Mouse (Mus musculus): ENCODE data around the gene Dleu7. TPM values are rescaled to one million over a fixed set of nuclear protein-coding genes. Genes with fewer than 3 reads are reported as not detected.

Dleu7 gene
- polyA plus RNA-seq, 1 experiment from 2014 or later: 0.57 TPM

- Histone ChIP-seq H3K9me3 (ENCODE audit: control insufficient read depth, low read length) (no peaks in the 10 kb centered on the region), H3K4me1 (ENCODE audit: control insufficient read depth, insufficient read depth, low read length) (no peaks in the 10 kb centered on the region), H3K4me3 (ENCODE audit: low read length) (no peak overlapping the region), H3K36me3 (ENCODE audit: control insufficient read depth, insufficient read depth, low read length) (no peaks in the 10 kb centered on the region), H3K27ac (ENCODE audit: low read length) (no peak overlapping the region), H3K27me3 (replicated peaks; ENCODE audit: control insufficient read depth, insufficient read depth, low read length) (no peaks in the 10 kb centered on the region), H3K9ac (ENCODE audit: low read depth, low read length) (no peak overlapping the region), H3K4me2 (ENCODE audit: low read depth, low read length) (no peak overlapping the region)
- WGBS: 61% methylated on average over 3 of the region's 3 CpGs
- ATAC-seq: no peak
Measured at GRCm38 (mm10) chr14:62230968-62231367, 61.9 kb downstream of the Dleu7 start.

GRCm38 (mm10) chr14:62227101-62227500 is 65.7 kb downstream of the Dleu7 start:
- ATAC-seq: no peak
- no peaks in the 10 kb centered on the region for H3K36me3 ChIP-seq (ENCODE audit: control insufficient read depth, insufficient read depth, low read length)
- no peaks in the 10 kb centered on the region for H3K4me1 ChIP-seq (ENCODE audit: control insufficient read depth, insufficient read depth, low read length)
- no peak overlapping the region for H3K4me2 ChIP-seq (ENCODE audit: low read depth, low read length)
- H3K27me3 ChIP-seq (replicated peaks; ENCODE audit: control insufficient read depth, insufficient read depth, low read length): no peaks in the 10 kb centered on the region
- no peak overlapping the region for H3K9ac ChIP-seq (ENCODE audit: low read depth, low read length)
- no peak overlapping the region for H3K27ac ChIP-seq (ENCODE audit: low read length)
- H3K4me3 ChIP-seq (ENCODE audit: low read length): no peak overlapping the region
- 76% methylated on average over 5 of the region's 5 CpGs for WGBS
- H3K9me3 ChIP-seq (ENCODE audit: control insufficient read depth, low read length): no peaks in the 10 kb centered on the region

GRCm38 (mm10) chr14:62226576-62227047 is 66.2 kb downstream of the Dleu7 start:
- Histone ChIP-seq H3K27ac (ENCODE audit: low read length) (no peak overlapping the region), H3K9me3 (ENCODE audit: control insufficient read depth, low read length) (no peaks in the 10 kb centered on the region), H3K27me3 (replicated peaks; ENCODE audit: control insufficient read depth, insufficient read depth, low read length) (no peaks in the 10 kb centered on the region), H3K4me3 (ENCODE audit: low read length) (no peak overlapping the region), H3K4me2 (ENCODE audit: low read depth, low read length) (no peak overlapping the region), H3K9ac (ENCODE audit: low read depth, low read length) (no peak overlapping the region), H3K36me3 (ENCODE audit: control insufficient read depth, insufficient read depth, low read length) (no peaks in the 10 kb centered on the region), H3K4me1 (ENCODE audit: control insufficient read depth, insufficient read depth, low read length) (no peaks in the 10 kb centered on the region)
- 74% methylated on average over 11 of the region's 11 CpGs for WGBS
- ATAC-seq: no peak

Other genes starting within 250 kb of the Dleu7 start
- 54.8 and 54.9 TPM in 2 replicates for gene Rnaseh2b, start 458 bp downstream of the Dleu7 start, polyA plus RNA-seq (2015; fragmentation: Nextera tagmentation; extraction: Ambion mirVana)
- 0.06 TPM in 1 of 2 replicates, not detected in the other for gene Gucy1b2, start 163.2 kb upstream of the Dleu7 start, polyA plus RNA-seq (2015; fragmentation: Nextera tagmentation; extraction: Ambion mirVana)